Mouse (Mus musculus): ENCODE results near the gene Rab11fip2. TPM values are rescaled to one million over a fixed set of nuclear protein-coding genes. Genes with fewer than 3 reads are reported as not detected.

Gene Rab11fip2
- polyA plus RNA-seq (2011; ENCODE audit: insufficient read length, low read depth, missing spikeins), result 16.6 and 21.7 TPM in 2 replicates

DNA sequence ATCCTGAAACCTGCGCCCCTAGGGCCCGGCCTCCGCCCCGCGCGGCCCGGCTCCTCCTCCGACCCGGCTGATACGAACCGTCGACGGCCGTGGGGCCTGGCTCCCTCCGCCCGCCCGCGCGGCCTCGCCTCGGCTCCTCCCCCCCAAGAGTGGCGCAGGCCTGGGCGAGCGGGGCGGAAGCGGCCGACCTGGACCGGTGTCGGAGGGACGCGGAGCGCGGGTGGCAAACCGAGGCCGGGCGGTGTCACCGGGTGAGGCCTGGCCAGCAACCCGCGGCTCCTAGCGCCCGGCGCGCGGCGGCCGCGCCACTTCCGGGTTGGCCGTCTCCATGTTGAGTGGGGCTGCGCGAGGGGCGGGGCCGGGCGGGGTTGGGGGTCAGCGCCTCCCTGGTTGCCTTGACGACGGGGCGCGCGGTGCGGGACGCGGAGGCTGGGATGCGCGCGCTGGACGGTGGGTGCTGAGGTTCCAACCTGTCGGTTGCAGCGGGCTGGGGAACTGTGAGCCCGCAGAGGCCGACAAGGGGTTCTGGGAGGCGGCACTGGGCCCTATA lies at the start of gene Rab11fip2:
Gene Rab11fip2, minus strand, starts transcription at position 333 of the 550 bp plus-strand sequence.
- TF ChIP-seq CTCF (IDR thresholded peaks at IDR 0.05; ENCODE audit: borderline replicate concordance, insufficient read depth, low read length) (no peak), POLR2A (IDR thresholded peaks at IDR 0.05; ENCODE audit: low read depth, low read length) (peak; percentile 76)
- H3K4me3 ChIP-seq (ENCODE audit: insufficient read depth, low read length), result peak within 1 kb of the TSS; percentile 61
- H3K27ac ChIP-seq (ENCODE audit: insufficient read depth, low read length), result peak within 1 kb of the TSS; percentile 80

DNA sequence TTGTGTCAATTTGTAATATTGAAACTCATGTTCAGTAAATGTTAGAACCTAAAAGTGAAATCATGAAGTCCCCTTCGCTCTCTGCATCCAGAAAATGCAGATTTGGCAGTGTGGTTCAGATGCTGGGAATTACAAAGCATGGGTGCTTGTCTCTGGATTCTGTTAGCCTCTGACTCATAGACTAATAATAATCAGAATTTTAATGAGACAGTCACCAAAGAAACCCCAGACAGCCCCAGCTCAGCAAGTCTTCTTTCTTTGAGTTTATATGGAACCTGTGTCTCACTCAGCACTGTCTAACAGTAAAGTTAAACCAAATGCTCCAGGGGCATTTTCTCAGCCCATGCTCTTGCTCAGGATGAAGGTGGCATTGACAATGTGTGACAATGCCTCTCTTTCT lies 38.1 kb upstream of the Rab11fip2 start:
- TF ChIP-seq POLR2A (IDR thresholded peaks at IDR 0.05; ENCODE audit: low read depth, low read length) (no peak), CTCF (IDR thresholded peaks at IDR 0.05; ENCODE audit: borderline replicate concordance, insufficient read depth, low read length) (no peak)
- no peak overlapping the region for H3K27ac ChIP-seq (ENCODE audit: insufficient read depth, low read length)
- H3K4me1 ChIP-seq (ENCODE audit: control insufficient read depth, insufficient read depth, low read length), result 0 out of 2 replicates have a peak, but pooled peaks cover 3% of the 10 kb centered on the region
- H3K4me3 ChIP-seq (ENCODE audit: insufficient read depth, low read length), result no peak overlapping the region

More for the DNA sequence above, at the start of gene Rab11fip2:
- peaks cover 2% of the 10 kb centered on the region for H3K4me1 ChIP-seq (ENCODE audit: control insufficient read depth, insufficient read depth, low read length)

DNA sequence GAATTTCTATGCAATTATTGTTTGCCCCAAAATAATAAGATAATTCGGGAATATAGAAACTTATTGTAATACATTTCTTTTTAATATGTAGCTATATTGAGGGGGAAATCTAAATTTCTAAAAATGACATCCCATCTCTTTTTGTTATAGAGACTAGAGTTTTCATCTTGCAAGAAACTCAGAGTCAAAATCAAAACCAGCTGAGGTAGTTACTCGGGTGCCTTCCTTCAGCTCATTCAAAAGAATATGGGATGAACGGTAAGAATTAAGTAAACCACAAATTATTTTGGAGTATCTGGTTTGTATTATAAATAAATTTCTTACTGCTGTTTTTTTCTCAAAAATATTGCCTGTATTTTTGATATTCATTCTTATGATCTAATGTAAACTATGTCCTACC lies 11.5 kb upstream of the Rab11fip2 start:
- H3K27ac ChIP-seq (ENCODE audit: insufficient read depth, low read length), result no peak overlapping the region
- TF ChIP-seq POLR2A (IDR thresholded peaks at IDR 0.05; ENCODE audit: low read depth, low read length) (no peak), CTCF (IDR thresholded peaks at IDR 0.05; ENCODE audit: borderline replicate concordance, insufficient read depth, low read length) (no peak)
- H3K4me3 ChIP-seq (ENCODE audit: insufficient read depth, low read length), result no peak overlapping the region
- no peaks in the 10 kb centered on the region for H3K4me1 ChIP-seq (ENCODE audit: control insufficient read depth, insufficient read depth, low read length)

DNA sequence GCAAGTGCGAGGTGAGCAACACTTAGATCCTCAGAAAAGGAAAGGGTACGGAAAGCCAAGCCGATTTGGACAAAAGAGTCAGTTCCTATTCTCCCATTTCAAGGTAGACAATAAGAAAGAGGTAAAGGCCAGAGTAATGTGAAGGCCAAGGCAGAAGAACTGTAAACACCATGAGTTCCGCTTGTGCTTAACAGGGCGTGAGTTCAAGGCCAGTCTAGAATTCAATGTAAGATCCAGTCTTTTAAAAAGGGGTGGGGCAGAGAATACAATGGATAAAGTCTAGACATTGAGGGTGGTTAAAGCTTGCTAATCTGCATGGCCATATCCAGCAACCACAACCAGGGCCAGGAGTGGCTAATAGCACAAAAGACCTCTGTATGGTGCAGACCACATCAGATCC lies 6.3 kb upstream of the Rab11fip2 start:
- TF ChIP-seq POLR2A (IDR thresholded peaks at IDR 0.05; ENCODE audit: low read depth, low read length), result no peak
- no peak for TF ChIP-seq CTCF (IDR thresholded peaks at IDR 0.05; ENCODE audit: borderline replicate concordance, insufficient read depth, low read length)
- Histone ChIP-seq H3K4me1 (ENCODE audit: control insufficient read depth, insufficient read depth, low read length) (peaks cover 2% of the 10 kb centered on the region; the same call in 1 of the 2 replicates), H3K4me3 (ENCODE audit: insufficient read depth, low read length) (no peak overlapping the region), H3K27ac (ENCODE audit: insufficient read depth, low read length) (no peak overlapping the region)

DNA sequence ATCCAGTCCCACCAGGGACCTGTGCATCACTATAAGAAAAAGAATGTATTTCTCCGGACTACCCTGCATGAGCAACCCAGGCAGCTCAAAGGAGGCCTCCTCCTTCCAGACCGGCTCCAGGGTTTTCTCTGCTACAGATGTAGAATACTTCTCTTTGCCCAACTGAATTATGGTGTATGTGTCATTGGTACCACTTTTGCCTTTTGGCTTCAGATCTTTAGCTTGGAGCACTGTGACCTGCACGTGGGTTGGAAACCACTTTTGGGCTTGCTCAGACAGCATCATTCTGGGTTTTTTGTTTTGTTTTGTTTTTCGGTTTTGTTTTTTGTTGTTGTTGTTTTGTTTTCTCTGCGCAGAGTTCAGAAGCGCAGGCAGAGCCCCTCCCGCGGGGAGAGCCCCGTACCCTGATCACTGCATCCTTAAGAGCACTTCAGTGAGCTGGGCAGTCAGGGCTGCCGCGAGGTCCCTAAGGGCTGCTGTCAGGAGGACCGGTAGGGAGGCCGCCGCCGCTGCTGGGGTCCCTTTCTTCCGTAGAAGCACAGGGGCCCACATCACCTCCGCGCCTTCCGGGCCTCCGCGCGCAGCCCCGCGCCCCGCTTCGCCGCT lies 635 bp downstream of the Rab11fip2 start:
- Histone ChIP-seq H3K4me1 (ENCODE audit: control insufficient read depth, insufficient read depth, low read length) (peaks cover 2% of the 10 kb centered on the region), H3K4me3 (ENCODE audit: insufficient read depth, low read length) (peak overlapping the region; percentile 61), H3K27ac (ENCODE audit: insufficient read depth, low read length) (peak overlapping the region; percentile 80)
- TF ChIP-seq CTCF (IDR thresholded peaks at IDR 0.05; ENCODE audit: borderline replicate concordance, insufficient read depth, low read length) (no peak), POLR2A (IDR thresholded peaks at IDR 0.05; ENCODE audit: low read depth, low read length) (no peak)

DNA sequence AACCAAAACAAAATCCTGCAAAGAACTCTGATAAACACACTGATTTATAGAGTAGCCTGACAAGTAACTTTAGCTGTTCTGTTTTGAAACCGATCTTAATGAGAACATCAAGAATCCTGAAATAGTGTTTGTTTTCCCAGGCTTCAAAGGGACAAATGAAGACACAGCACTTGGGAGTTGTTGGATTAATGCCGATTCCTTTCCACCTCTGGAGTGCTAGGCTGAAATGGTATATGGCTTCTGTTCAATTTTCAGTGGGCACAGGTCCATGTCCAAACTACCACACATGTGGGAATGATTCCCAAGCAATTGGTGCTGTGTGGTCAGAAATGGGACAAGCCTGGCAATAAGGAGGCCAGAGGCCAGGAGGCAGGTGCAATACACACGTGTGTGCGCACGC lies 3.7 kb downstream of the Rab11fip2 start:
- TF ChIP-seq CTCF (IDR thresholded peaks at IDR 0.05; ENCODE audit: borderline replicate concordance, insufficient read depth, low read length) (no peak), POLR2A (IDR thresholded peaks at IDR 0.05; ENCODE audit: low read depth, low read length) (no peak)
- no peak overlapping the region for H3K27ac ChIP-seq (ENCODE audit: insufficient read depth, low read length)
- no peak overlapping the region for H3K4me3 ChIP-seq (ENCODE audit: insufficient read depth, low read length)
- no peaks in the 10 kb centered on the region; the same call in none of the 2 replicates for H3K4me1 ChIP-seq (ENCODE audit: control insufficient read depth, insufficient read depth, low read length)

DNA sequence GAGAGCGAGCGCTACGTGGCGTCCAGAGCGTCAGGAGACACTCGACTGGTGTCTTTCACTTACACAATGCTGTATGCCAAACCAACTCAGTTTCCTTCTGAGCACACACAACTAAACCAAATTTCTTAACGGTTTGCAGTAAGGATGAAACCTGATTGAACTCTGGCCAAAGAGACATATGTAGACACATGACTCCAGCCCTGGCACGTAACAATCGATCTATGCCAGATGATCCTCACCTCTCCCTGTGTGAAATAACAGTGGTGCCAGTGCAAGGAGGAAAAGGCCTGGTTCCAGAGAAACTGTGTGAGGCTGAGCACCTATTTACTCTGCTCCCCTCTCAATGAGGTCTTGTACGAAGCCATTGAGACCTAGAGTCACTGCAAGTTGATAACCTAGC lies 11.4 kb downstream of the Rab11fip2 start:
- H3K4me1 ChIP-seq (ENCODE audit: control insufficient read depth, insufficient read depth, low read length), result no peaks in the 10 kb centered on the region
- TF ChIP-seq POLR2A (IDR thresholded peaks at IDR 0.05; ENCODE audit: low read depth, low read length) (no peak), CTCF (IDR thresholded peaks at IDR 0.05; ENCODE audit: borderline replicate concordance, insufficient read depth, low read length) (no peak)
- H3K4me3 ChIP-seq (ENCODE audit: insufficient read depth, low read length), result no peak overlapping the region
- H3K27ac ChIP-seq (ENCODE audit: insufficient read depth, low read length), result no peak overlapping the region

DNA sequence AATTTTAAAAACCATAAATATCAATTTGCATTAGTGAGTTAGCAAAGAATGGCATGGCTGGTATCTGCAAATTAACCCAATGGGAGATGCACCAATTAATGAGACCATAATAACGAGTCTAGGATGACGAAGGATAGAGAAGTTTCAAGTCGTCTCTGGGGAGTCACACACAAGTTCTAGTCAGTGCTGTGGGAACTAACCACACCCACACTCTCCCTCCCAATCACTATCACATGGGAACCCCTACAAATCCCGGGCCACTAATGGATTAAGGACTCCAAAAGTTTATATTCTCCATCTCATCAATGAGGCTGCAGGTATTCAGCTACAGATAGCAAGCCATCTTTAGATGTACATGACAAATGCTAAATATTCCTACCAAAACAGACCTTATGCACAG lies 14.8 kb downstream of the Rab11fip2 start:
- Histone ChIP-seq H3K27ac (ENCODE audit: insufficient read depth, low read length) (no peak overlapping the region), H3K4me1 (ENCODE audit: control insufficient read depth, insufficient read depth, low read length) (0 out of 2 replicates have a peak, but pooled peaks cover under 1% of the 10 kb centered on the region), H3K4me3 (ENCODE audit: insufficient read depth, low read length) (no peak overlapping the region)
- TF ChIP-seq CTCF (IDR thresholded peaks at IDR 0.05; ENCODE audit: borderline replicate concordance, insufficient read depth, low read length) (no peak), POLR2A (IDR thresholded peaks at IDR 0.05; ENCODE audit: low read depth, low read length) (no peak)

DNA sequence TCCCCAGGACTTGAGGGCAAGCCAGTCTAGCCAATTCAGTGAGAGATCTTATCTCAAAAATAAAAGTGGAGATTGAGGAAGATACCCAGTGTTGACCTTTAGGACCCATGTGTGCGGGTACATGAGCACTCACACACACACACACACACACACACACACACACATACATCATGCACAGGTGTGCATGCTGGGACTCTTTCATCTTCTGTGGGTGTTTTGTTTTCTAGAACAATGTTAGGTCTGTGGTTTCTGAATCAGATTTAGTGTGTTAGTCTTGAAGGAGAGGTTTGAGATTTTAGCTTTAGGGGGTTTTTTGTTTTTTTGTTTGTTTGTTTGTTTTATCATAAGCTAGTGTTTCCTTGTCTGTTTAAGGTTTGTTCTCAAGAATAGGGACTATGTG lies 17.3 kb downstream of the Rab11fip2 start:
- TF ChIP-seq CTCF (IDR thresholded peaks at IDR 0.05; ENCODE audit: borderline replicate concordance, insufficient read depth, low read length) (no peak), POLR2A (IDR thresholded peaks at IDR 0.05; ENCODE audit: low read depth, low read length) (no peak)
- Histone ChIP-seq H3K4me3 (ENCODE audit: insufficient read depth, low read length) (no peak overlapping the region), H3K4me1 (ENCODE audit: control insufficient read depth, insufficient read depth, low read length) (0 out of 2 replicates have a peak, but pooled peaks cover 2% of the 10 kb centered on the region), H3K27ac (ENCODE audit: insufficient read depth, low read length) (no peak overlapping the region)

DNA sequence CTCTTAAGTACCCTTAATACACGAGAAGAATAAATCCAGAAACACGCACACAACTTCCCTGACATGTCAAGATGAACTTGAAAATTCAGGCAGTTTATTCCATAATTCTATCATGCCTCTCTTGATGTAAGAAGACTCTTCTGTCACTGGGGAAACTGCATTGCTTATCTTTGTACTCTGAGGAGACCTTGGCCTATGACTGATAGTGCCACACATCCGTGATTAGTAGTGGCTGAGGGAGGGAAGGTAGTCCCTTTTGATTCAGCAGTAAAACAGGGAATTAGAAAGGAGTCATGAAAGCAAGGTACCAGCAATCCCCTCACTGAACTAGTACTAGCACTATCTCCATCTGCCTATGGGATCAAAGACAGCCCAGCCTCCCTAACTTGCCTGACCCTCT lies 22.6 kb downstream of the Rab11fip2 start:
- TF ChIP-seq POLR2A (IDR thresholded peaks at IDR 0.05; ENCODE audit: low read depth, low read length), result no peak
- no peak for TF ChIP-seq CTCF (IDR thresholded peaks at IDR 0.05; ENCODE audit: borderline replicate concordance, insufficient read depth, low read length)
- 0 out of 2 replicates have a peak, but pooled peaks cover 2% of the 10 kb centered on the region for H3K4me1 ChIP-seq (ENCODE audit: control insufficient read depth, insufficient read depth, low read length)
- H3K4me3 ChIP-seq (ENCODE audit: insufficient read depth, low read length), result no peak overlapping the region
- H3K27ac ChIP-seq (ENCODE audit: insufficient read depth, low read length), result no peak overlapping the region

Data from embryonic fibroblast, embryonic 13.5 days (primary cell).